Mouse (Mus musculus) midbrain, postnatal 0 days (tissue): ENCODE data around the gene Smim4. TPM values are rescaled to one million over a fixed set of nuclear protein-coding genes. Genes with fewer than 3 reads are reported as not detected.

Experiments
- ATAC-seq: fragments of 200-750 bp; cut with Nextera tagmentation; 2 replicates; pipeline ENCODE4 v1.8.0; 2017; ENCODE audit warnings: moderate number of reproducible peaks, mild to moderate bottlenecking, moderate TSS enrichment, moderate library complexity; ENCODE audit not compliant: low FRiP score
- DNase-seq: peaks from one replicate; pipeline ENCODE4 v3.0.0-alpha.2; 2015; ENCODE audit warnings: low spot score
- H3K27ac ChIP-seq: fragments of 300-500 bp; sonication (generic); 2 replicates; pipeline ENCODE4 v1.5.1; 2014; ENCODE audit warnings: low read depth, mild to moderate bottlenecking, low read length, mixed read lengths
- H3K27me3 ChIP-seq: fragments of 300-500 bp; sonication (generic); 2 replicates; pipeline ENCODE4 v1.6.1; 2014; ENCODE audit warnings: low read length, control low read depth, mixed read lengths; ENCODE audit not compliant: insufficient read depth
- H3K36me3 ChIP-seq: fragments of 300-500 bp; sonication (generic); 2 replicates; pipeline ENCODE4 v1.6.1; 2014; ENCODE audit warnings: low read length, control low read depth, mixed read lengths; ENCODE audit not compliant: insufficient read depth
- H3K4me1 ChIP-seq: fragments of 300-500 bp; sonication (generic); 2 replicates; pipeline ENCODE4 v1.6.1; 2014; ENCODE audit warnings: mild to moderate bottlenecking, control low read depth, antibody characterized with exemption, low read length, mixed read lengths; ENCODE audit not compliant: insufficient read depth
- H3K4me2 ChIP-seq: fragments of 300-500 bp; sonication (generic); 2 replicates; pipeline ENCODE4 v1.6.1; 2014; ENCODE audit warnings: low read depth, mild to moderate bottlenecking, low read length, mixed read lengths; ENCODE audit not compliant: poor library complexity, severe bottlenecking
- H3K4me3 ChIP-seq: fragments of 300-500 bp; sonication (generic); 2 replicates; pipeline ENCODE4 v1.5.1; 2014; ENCODE audit warnings: low read depth, mild to moderate bottlenecking, low read length, moderate library complexity
- H3K9ac ChIP-seq: fragments of 300-500 bp; sonication (generic); replicated peaks from 2 replicates; pipeline ENCODE4 v1.6.1; 2014; ENCODE audit warnings: mild to moderate bottlenecking, low read length, moderate library complexity, mixed read lengths; ENCODE audit not compliant: poor library complexity, severe bottlenecking
- H3K9me3 ChIP-seq: fragments of 300-500 bp; sonication (generic); 2 replicates; pipeline ENCODE4 v1.6.1; 2016; ENCODE audit warnings: low read length, control low read depth
- CTCF ChIP-seq: IDR thresholded peaks from 2 replicates; pipeline ENCODE4 v1.5.1; 2016; ENCODE audit warnings: antibody characterized with exemption, mild to moderate bottlenecking
- WGBS: fragments of 180-500 bp; shearing (Covaris S2); extraction: QIAGEN DNeasy Blood & Tissue Kit; methylation state at CpG from one replicate; pipeline ENCODE4 v1.1.7; 2014; 5-methylcytosine and 5-hydroxymethylcytosine counted together
- polyA plus RNA-seq: library from polyadenylated mRNA; unstranded; fragments of >200 nt; fragmentation: Nextera tagmentation; extraction: Ambion mirVana; gene quantifications from 2 replicates; pipeline ENCODE4 v1.2.1, GENCODE M21; 2015
- total RNA-seq: library from RNA; depleted of rRNA; stranded (reverse); fragments of >200 nt; gene quantifications from 2 replicates; pipeline ENCODE4 v1.2.3, GENCODE M21; 2014

The Smim4 gene
- total and polyA plus RNA-seq, 2 experiments from 2014 or later = 4.3 to 41.6 TPM

DNA sequence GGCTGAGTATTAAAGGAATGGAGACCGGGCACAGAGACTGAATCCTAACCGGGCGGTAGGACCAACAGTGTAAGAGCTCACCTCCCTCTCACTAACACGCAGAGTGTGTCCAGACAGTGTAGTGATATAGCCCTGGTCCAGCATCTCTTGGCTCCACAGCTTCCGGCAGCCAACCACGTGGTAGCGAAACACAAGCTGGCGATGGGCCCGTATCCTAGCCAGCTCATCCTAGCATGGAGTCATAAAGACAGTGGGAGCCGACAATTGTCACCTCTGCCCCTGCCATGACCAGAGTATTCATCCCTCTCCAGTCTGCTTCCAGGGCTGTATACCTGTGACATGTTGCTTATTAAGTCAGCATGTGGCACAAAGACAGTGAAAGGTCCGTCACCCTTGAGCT, 16.9 kb upstream of the Smim4 start:
- TF ChIP-seq CTCF = no peak
- H3K4me1 ChIP-seq = no peaks in the 10 kb centered on the region
- no peak overlapping the region for H3K27ac ChIP-seq
- no peak overlapping the region for H3K4me3 ChIP-seq
- WGBS = 93% methylated on average over 11 of the region's 11 CpGs
- H3K9ac ChIP-seq = no peak overlapping the region
- no peak for DNase-seq
- H3K4me2 ChIP-seq = no peak overlapping the region
- H3K9me3 ChIP-seq = no peaks in the 10 kb centered on the region
- no peaks in the 10 kb centered on the region for H3K27me3 ChIP-seq
- no peak for ATAC-seq
- no peaks in the 10 kb centered on the region; the same call in 1 of the 2 replicates for H3K36me3 ChIP-seq

DNA sequence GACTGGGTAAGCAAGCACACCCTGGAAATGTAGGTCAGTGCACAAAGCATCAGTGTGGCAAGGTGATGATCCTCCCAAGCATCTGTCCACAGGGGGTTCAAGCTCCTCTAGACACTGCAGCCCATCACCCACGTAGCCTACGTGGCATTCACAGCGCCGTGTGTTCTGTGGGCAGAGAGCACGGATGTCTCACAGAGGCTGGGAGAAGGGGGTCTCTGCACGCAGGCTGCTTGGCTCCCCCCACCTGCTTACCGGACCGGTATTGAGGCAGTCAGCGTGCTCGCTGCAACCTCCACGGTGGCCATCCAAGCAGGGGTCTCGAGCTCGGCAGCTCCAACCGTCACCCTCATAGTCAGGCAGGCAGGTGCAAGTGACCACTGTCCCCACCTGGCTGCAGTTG, 12.3 kb upstream of the Smim4 start:
- WGBS = over 99% methylated on average over 14 of the region's 14 CpGs
- Histone ChIP-seq H3K9ac (no peak overlapping the region), H3K27me3 (no peaks in the 10 kb centered on the region), H3K9me3 (no peaks in the 10 kb centered on the region), H3K4me3 (no peak overlapping the region), H3K36me3 (peaks cover 14% of the 10 kb centered on the region), H3K27ac (no peak overlapping the region), H3K4me2 (no peak overlapping the region), H3K4me1 (no peaks in the 10 kb centered on the region)
- DNase-seq = no peak
- ATAC-seq = no peak
- TF ChIP-seq CTCF = no peak

DNA sequence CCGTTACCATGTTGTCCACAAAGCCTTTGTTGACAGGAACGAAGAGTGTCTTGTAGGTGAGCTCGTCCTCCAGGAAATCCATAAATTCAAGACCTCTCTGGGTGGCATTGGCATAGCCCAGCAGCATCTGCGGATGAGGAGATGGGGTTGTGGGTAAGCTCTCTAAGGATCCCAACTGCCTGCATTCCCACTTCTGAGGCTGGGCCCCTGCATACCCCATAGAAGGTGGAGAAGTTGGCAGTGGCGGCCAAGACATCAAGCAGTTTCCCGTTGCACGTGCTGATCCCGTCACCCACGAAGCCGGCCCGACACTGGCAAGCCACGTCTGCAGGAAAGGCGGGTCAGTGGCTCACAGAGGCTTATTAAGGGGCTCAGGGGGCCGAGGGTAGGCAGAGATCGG, 11.4 kb upstream of the Smim4 start:
- Histone ChIP-seq H3K27ac (no peak overlapping the region), H3K9ac (no peak overlapping the region), H3K36me3 (peaks cover 14% of the 10 kb centered on the region), H3K4me3 (no peak overlapping the region), H3K9me3 (no peaks in the 10 kb centered on the region), H3K4me2 (no peak overlapping the region), H3K4me1 (no peaks in the 10 kb centered on the region), H3K27me3 (no peaks in the 10 kb centered on the region)
- whole genome bisulfite sequencing = 91% methylated on average over 15 of the region's 15 CpGs
- ATAC-seq = no peak
- DNase-seq = no peak
- TF ChIP-seq CTCF = no peak

DNA sequence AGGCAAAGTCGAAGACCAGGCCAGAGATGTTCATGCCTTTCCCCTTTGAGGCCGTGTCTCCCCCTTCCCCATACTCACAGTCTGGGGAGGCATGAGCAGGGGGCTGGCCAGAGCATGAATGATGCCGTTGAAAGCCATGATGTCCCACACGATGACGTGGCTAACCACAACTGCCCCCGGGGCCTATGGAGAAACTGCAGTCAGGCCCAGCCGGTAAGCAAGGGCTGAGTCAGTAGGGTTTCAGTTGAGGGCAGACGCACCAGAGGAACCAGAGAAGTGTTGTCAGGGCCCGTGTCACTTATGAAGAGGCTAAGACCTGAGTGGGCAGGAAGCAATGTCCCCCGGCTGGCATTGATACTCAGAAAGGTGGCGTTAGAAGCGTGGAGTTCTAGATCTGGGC, 10.9 kb upstream of the Smim4 start:
- no peak overlapping the region for H3K4me3 ChIP-seq
- no peak overlapping the region for H3K9ac ChIP-seq
- H3K4me1 ChIP-seq = no peaks in the 10 kb centered on the region
- no peak overlapping the region for H3K27ac ChIP-seq
- H3K4me2 ChIP-seq = no peak overlapping the region
- 93% methylated on average over 12 of the region's 12 CpGs for WGBS
- DNase-seq (no peak), ATAC-seq (no peak)
- no peak for TF ChIP-seq CTCF
- peaks cover 14% of the 10 kb centered on the region for H3K36me3 ChIP-seq
- H3K9me3 ChIP-seq = no peaks in the 10 kb centered on the region
- no peaks in the 10 kb centered on the region for H3K27me3 ChIP-seq

GRCm38 (mm10) chr14:31138897-31139429, 10.2 kb upstream of the Smim4 start:
- no peaks in the 10 kb centered on the region for H3K27me3 ChIP-seq
- no peaks in the 10 kb centered on the region for H3K4me1 ChIP-seq
- H3K27ac ChIP-seq = no peak overlapping the region
- no peak for TF ChIP-seq CTCF
- H3K9me3 ChIP-seq = no peaks in the 10 kb centered on the region
- DNase-seq (no peak), ATAC-seq (no peak)
- H3K36me3 ChIP-seq = peaks cover 14% of the 10 kb centered on the region
- no peak overlapping the region for H3K9ac ChIP-seq
- 97% methylated on average over 9 of the region's 9 CpGs for WGBS
- no peak overlapping the region for H3K4me3 ChIP-seq
- H3K4me2 ChIP-seq = no peak overlapping the region

DNA sequence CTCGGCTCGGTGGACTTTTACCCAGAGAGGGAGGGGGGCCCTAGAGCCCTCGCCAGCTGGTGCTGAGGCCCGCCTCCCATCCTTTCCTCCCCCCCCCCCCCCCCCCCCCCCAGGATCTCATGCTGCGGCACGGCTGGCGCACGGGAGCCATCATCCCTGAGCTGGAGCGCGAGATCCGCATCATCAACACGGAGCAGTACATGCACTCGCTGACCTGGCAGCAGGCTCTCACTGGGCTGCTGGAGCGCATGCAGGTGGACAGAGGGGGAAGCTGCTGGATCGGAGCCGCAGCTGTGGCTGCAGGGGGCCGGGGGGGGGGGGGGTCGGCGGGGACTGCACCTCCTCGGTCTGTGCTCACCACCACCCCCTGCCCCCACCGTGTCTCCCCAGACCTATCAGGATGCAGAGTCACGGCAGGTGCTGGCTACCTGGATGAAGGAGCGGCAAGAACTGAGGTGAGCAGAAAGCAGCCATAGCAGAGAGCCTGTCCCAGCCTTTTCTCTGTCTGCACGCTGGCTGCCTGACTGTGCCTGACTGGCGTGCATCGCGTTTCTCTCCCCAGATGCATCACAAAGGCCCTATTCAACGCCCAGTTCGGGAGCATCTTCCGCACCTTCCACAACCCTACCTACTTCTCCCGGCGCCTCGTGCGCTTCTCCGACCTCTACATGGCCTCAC, 9.6 kb upstream of the Smim4 start:
- no peak for DNase-seq
- Histone ChIP-seq H3K4me3 (no peak overlapping the region), H3K4me2 (no peak overlapping the region), H3K9ac (no peak overlapping the region), H3K27ac (no peak overlapping the region), H3K36me3 (peaks cover 14% of the 10 kb centered on the region), H3K27me3 (no peaks in the 10 kb centered on the region), H3K4me1 (no peaks in the 10 kb centered on the region), H3K9me3 (no peaks in the 10 kb centered on the region)
- WGBS = 87% methylated on average over 23 of the region's 35 CpGs
- ATAC-seq = no peak
- TF ChIP-seq CTCF = no peak
